Mouse (Mus musculus): ENCODE measurements at regions not wholly inside any gene's neighbourhood (a gene's known extent, or its start where the extent isn't known, plus 50 kb on each side); places are given as distances from the start of the nearest gene placed in this dataset.

GRCm38 (mm10) chr13:99824625-99825024 is 76.3 kb downstream of the Cartpt start:
- TF ChIP-seq POLR2A (IDR thresholded peaks at IDR 0.05; ENCODE audit: low read depth, low read length) = no peak
- no peak for TF ChIP-seq CTCF (IDR thresholded peaks at IDR 0.05; ENCODE audit: extremely low read depth, insufficient read depth, insufficient read length, insufficient replicate concordance)
